Mouse (Mus musculus) ES-E14 (cell line): Measurements from ENCODE around the gene Atg4c. TPM values are rescaled to one million over a fixed set of nuclear protein-coding genes. Genes with fewer than 3 reads are reported as not detected.

Source experiments
- DNase-seq: peaks from one replicate; pipeline ENCODE4 v3.0.0-alpha.2; 2013; ENCODE audit warnings: low read depth, low spot score
- H3K27ac ChIP-seq: 2 replicates; pipeline ENCODE4 v1.5.1; 2012; ENCODE audit warnings: low read depth, mild to moderate bottlenecking, low read length, moderate library complexity, mixed read lengths; ENCODE audit not compliant: poor library complexity, insufficient read depth, severe bottlenecking
- H3K36me3 ChIP-seq: 2 replicates; pipeline ENCODE4 v1.6.1; 2012; ENCODE audit warnings: mild to moderate bottlenecking, low read length, moderate library complexity, mixed read lengths; ENCODE audit not compliant: control insufficient read depth, poor library complexity, insufficient read depth, severe bottlenecking
- H3K4me1 ChIP-seq, 2 experiments: fragments of 150-350 bp in 1 of 2; sonication (generic) in 1 of 2; 2 replicates each; pipeline ENCODE4 v1.6.1; 2012; ENCODE audit warnings: low read length in 2 of 2, mild to moderate bottlenecking in 1 of 2, mixed read lengths in 1 of 2; ENCODE audit not compliant: control insufficient read depth in 2 of 2, insufficient read depth in 2 of 2, poor library complexity in 1 of 2
- H3K4me3 ChIP-seq, 2 experiments: fragments of 150-350 bp in 1 of 2; sonication (generic) in 1 of 2; 2 replicates each; pipeline ENCODE4 v1.5.1; 2012; ENCODE audit warnings: low read length in 2 of 2, low read depth in 1 of 2, mild to moderate bottlenecking in 1 of 2, mixed read lengths in 1 of 2; ENCODE audit not compliant: insufficient read depth in 1 of 2, poor library complexity in 1 of 2, severe bottlenecking in 1 of 2
- H3K9ac ChIP-seq: 2 replicates; pipeline ENCODE4 v1.6.1; 2012; ENCODE audit warnings: low read depth, mild to moderate bottlenecking, low read length, mixed read lengths; ENCODE audit not compliant: poor library complexity, insufficient read depth, severe bottlenecking
- H3K9me3 ChIP-seq: fragments of 150-350 bp; sonication (generic); 2 replicates; pipeline ENCODE4 v1.6.1; 2012; ENCODE audit warnings: low read depth, mild to moderate bottlenecking, low read length; ENCODE audit not compliant: control insufficient read depth, insufficient read depth
- CHD2 ChIP-seq: IDR thresholded peaks from 2 replicates; pipeline ENCODE4 v1.6.1; 2014; ENCODE audit warnings: mild to moderate bottlenecking, low read depth, low read length, inconsistent platforms
- HCFC1 ChIP-seq: IDR thresholded peaks from 2 replicates; pipeline ENCODE4 v1.6.1; 2012; ENCODE audit warnings: low read length, inconsistent platforms, borderline replicate concordance; ENCODE audit not compliant: insufficient read depth
- MAFK ChIP-seq: IDR thresholded peaks from 2 replicates; pipeline ENCODE4 v1.6.1; 2014; ENCODE audit warnings: mild to moderate bottlenecking, low read depth, low read length, inconsistent platforms; ENCODE audit not compliant: insufficient read depth
- ZC3H11A ChIP-seq: IDR thresholded peaks from 2 replicates; pipeline ENCODE4 v1.6.1; 2012; ENCODE audit warnings: low read depth, mild to moderate bottlenecking, inconsistent platforms, low read length, borderline replicate concordance
- ZNF384 ChIP-seq: IDR thresholded peaks from 2 replicates; pipeline ENCODE4 v1.6.1; 2012; ENCODE audit warnings: low read depth, low read length, inconsistent platforms
- in situ Hi-C, 2 experiments: fragments of 600-800 bp; cut with MboI; formaldehyde crosslinking; loops; one replicate each; pipeline ENCODE4 v1.15.1; 2025; ENCODE audit warnings: low sequenced_read_pairs in 2 of 2, inconsistent platforms in 1 of 2; ENCODE audit not compliant: unreplicated experiment in 2 of 2
- total RNA-seq: library from RNA; depleted of rRNA; stranded (reverse); fragments of 300-350 nt; gene quantifications from 2 replicates; pipeline ENCODE4 v1.2.3, GENCODE M21; 2012

Atg4c gene
- total RNA-seq, 1 experiment, result 2.6 TPM

DNA sequence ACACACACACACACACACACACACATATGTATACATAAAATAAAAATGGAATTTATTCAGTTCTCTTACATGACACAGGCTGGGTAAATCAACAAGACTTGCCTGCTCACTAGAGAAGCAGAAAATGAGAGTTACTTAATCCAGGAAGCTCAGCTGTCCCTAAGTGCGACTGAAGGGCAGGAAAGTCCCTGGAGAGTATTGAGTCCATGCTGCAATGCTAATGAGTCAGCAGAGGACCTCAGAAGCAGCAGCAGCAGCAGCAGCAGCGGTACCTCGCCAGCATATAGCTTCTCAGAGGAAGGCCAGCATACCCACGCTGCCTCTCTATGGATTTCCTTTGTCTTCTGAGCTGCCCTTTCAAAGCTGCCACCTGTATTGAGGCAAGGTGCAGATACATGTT, 30.2 kb upstream of the Atg4c start:
- no peaks in the 10 kb centered on the region for H3K9me3 ChIP-seq
- H3K36me3 ChIP-seq, result no peaks in the 10 kb centered on the region
- no peak overlapping the region for H3K9ac ChIP-seq
- DNase-seq, result no peak
- TF ChIP-seq CHD2, result no peak
- TF ChIP-seq MAFK, result no peak
- no peak for TF ChIP-seq HCFC1
- TF ChIP-seq ZC3H11A, result no peak
- no peak for TF ChIP-seq ZNF384
- H3K4me3 ChIP-seq, result no peak overlapping the region
- in situ Hi-C loops, result no loop called here
- no peak overlapping the region for H3K27ac ChIP-seq
- H3K4me1 ChIP-seq, result peaks cover 3 to 9% of the 10 kb centered on the region in 2 experiments; a peak in 2 of 4 replicates

GRCm38 (mm10) chr4:99168869-99169268, 24.9 kb upstream of the Atg4c start:
- Histone ChIP-seq H3K36me3 (no peaks in the 10 kb centered on the region), H3K27ac (no peak overlapping the region), H3K9ac (no peak overlapping the region), H3K4me1 (peaks cover 0 to 2% of the 10 kb centered on the region in 2 experiments; a peak in 1 of 4 replicates), H3K9me3 (no peaks in the 10 kb centered on the region), H3K4me3 (no peak overlapping the region)
- DNase-seq, result no peak
- no peak for TF ChIP-seq ZNF384
- no peak for TF ChIP-seq ZC3H11A
- TF ChIP-seq CHD2, result no peak
- no peak for TF ChIP-seq MAFK
- TF ChIP-seq HCFC1, result no peak
- in situ Hi-C loops, result no loop called here

GRCm38 (mm10) chr4:99174265-99174664, 19.5 kb upstream of the Atg4c start:
- in situ Hi-C loops, result no loop called here
- no peak for DNase-seq
- H3K4me1 ChIP-seq, result no peaks in the 10 kb centered on the region
- no peak overlapping the region for H3K27ac ChIP-seq
- no peak overlapping the region for H3K4me3 ChIP-seq
- H3K9ac ChIP-seq, result no peak overlapping the region
- H3K36me3 ChIP-seq, result no peaks in the 10 kb centered on the region
- no peaks in the 10 kb centered on the region for H3K9me3 ChIP-seq
- no peak for TF ChIP-seq HCFC1
- no peak for TF ChIP-seq CHD2
- TF ChIP-seq ZC3H11A, result no peak
- no peak for TF ChIP-seq ZNF384

GRCm38 (mm10) chr4:99176841-99177240, 16.9 kb upstream of the Atg4c start:
- Histone ChIP-seq H3K4me1 (no peaks in the 10 kb centered on the region), H3K27ac (no peak overlapping the region), H3K9me3 (no peaks in the 10 kb centered on the region), H3K36me3 (no peaks in the 10 kb centered on the region), H3K9ac (no peak overlapping the region), H3K4me3 (no peak overlapping the region)
- TF ChIP-seq MAFK (no peak), ZC3H11A (no peak), ZNF384 (no peak), CHD2 (no peak), HCFC1 (no peak)
- in situ Hi-C loops, result loop anchor here in 1 of 2 experiments (25.0 kb wide), 1 partner anchor 465 kb away; no protein-coding TSS in a partner anchor
- DNase-seq, result no peak

GRCm38 (mm10) chr4:99177255-99177654, 16.5 kb upstream of the Atg4c start:
- in situ Hi-C loops, result loop anchor here in 1 of 2 experiments (25.0 kb wide), 1 partner anchor 465 kb away; no protein-coding TSS in a partner anchor
- H3K4me1 ChIP-seq, result no peaks in the 10 kb centered on the region
- H3K36me3 ChIP-seq, result no peaks in the 10 kb centered on the region
- TF ChIP-seq HCFC1 (no peak), ZNF384 (no peak), MAFK (no peak), ZC3H11A (no peak), CHD2 (no peak)
- no peak overlapping the region for H3K4me3 ChIP-seq
- DNase-seq, result no peak
- no peak overlapping the region for H3K9ac ChIP-seq
- no peaks in the 10 kb centered on the region for H3K9me3 ChIP-seq
- H3K27ac ChIP-seq, result no peak overlapping the region
